8 mouse cellular contexts compared by ENCODE assay signal in the genomic region with DNA sequence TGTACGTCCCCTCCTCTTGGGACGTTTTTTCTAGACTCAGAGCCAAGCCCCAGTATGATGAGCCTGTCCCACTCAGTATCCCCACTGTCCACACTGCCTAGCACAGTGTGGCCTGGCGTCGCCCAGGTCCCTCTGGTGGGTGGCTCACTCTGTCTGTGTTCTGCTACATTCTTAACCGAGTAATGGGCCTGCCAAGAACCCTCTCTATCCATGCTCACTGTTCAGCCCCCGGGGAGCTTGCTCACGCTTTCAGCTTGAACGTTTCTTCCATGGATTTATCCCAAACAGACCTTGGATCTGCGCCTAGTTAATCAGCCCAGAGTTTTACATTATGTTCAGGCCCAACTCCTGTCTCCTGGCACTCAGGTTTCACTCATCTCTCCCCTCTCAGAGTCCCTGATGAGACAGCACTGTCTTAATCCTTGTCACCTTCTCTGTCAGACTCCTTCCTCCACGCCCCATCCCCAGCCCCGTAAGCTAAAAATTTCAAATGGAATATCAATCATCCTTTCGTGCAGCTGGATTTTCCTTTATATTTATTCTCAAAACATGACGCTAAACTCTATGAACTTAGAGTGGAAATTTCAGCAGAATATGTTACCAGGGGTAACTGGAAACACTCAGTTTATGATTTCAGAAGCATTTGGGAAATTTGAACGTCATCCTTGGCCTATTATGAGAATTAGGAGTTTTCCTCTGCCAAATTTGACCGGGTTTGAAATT.
DNase-seq lines count a peak whose midpoint lies in the region; ATAC-seq and TF ChIP-seq lines count a peak whose summit lies in the region.

No protein-coding gene starts in this region.

- TF ChIP-seq CTCF in lung, embryonic 14.5 days (IDR thresholded peaks at IDR 0.05; ENCODE audit: low read depth), result no peak
- TF ChIP-seq CTCF in lung, adult 2 months (IDR thresholded peaks at IDR 0.05; ENCODE audit: insufficient read depth, low read length), result no peak

- H3K9me3 ChIP-seq in lung, embryonic 14.5 days (ENCODE audit: low read depth, low read length), result no peaks in the 10 kb centered on the region
- no peaks in the 10 kb centered on the region for H3K9me3 ChIP-seq in embryonic facial prominence, embryonic 14.5 days (ENCODE audit: control insufficient read depth, low read length)
- H3K9me3 ChIP-seq in heart, embryonic 13.5 days, result no peaks in the 10 kb centered on the region
- no peaks in the 10 kb centered on the region for H3K9me3 ChIP-seq in midbrain, embryonic 11.5 days (ENCODE audit: control insufficient read depth, low read length)

- H3K9ac ChIP-seq in lung, embryonic 14.5 days, result no peak overlapping the region
- no peak overlapping the region for H3K9ac ChIP-seq in embryonic facial prominence, embryonic 14.5 days (ENCODE audit: low read depth, low read length)
- no peak overlapping the region for H3K9ac ChIP-seq in heart, embryonic 13.5 days
- H3K9ac ChIP-seq in midbrain, embryonic 11.5 days (ENCODE audit: low read length), result peak overlapping the region; percentile 52

- peaks cover 3% of the 10 kb centered on the region; the same call in 1 of the 2 replicates for H3K36me3 ChIP-seq in lung, embryonic 14.5 days (ENCODE audit: insufficient read depth)
- no peaks in the 10 kb centered on the region for H3K36me3 ChIP-seq in embryonic facial prominence, embryonic 14.5 days (ENCODE audit: control insufficient read depth, insufficient read depth, low read length)
- H3K36me3 ChIP-seq in heart, embryonic 13.5 days, result peaks cover 14% of the 10 kb centered on the region
- H3K36me3 ChIP-seq in midbrain, embryonic 11.5 days (ENCODE audit: control insufficient read depth, insufficient read depth, low read length), result no peaks in the 10 kb centered on the region

- 49% methylated on average over 15 of the region's 15 CpGs for WGBS in lung, embryonic 14.5 days
- 58% methylated on average over 15 of the region's 15 CpGs for WGBS in lung, adult 2 months
- WGBS in embryonic facial prominence, embryonic 14.5 days, result 33% methylated on average over 15 of the region's 15 CpGs
- 70% methylated on average over 15 of the region's 15 CpGs for WGBS in heart, embryonic 13.5 days
- WGBS in midbrain, embryonic 11.5 days, result 75% methylated on average over 15 of the region's 15 CpGs

- DNase-seq in lung, embryonic 14.5 days, result peak; percentile 78
- DNase-seq in lung, adult 2 months, result no peak
- peak; percentile 95 for DNase-seq in embryonic facial prominence, embryonic 14.5 days (ENCODE audit: low spot score)
- DNase-seq in midbrain, embryonic 11.5 days (ENCODE audit: low spot score, missing footprints), result no peak
- DNase-seq in ovary, postnatal 14 days (ENCODE audit: low spot score), result no peak
- no peak for DNase-seq in spleen, adult 12 weeks (ENCODE audit: low spot score)
- no peak for DNase-seq in spleen, postnatal 14 days (ENCODE audit: low spot score in 2 of 2)

- H3K4me2 ChIP-seq in lung, embryonic 14.5 days, result no peak overlapping the region
- no peak overlapping the region for H3K4me2 ChIP-seq in embryonic facial prominence, embryonic 14.5 days (ENCODE audit: low read depth, low read length)
- H3K4me2 ChIP-seq in heart, embryonic 13.5 days, result no peak overlapping the region
- no peak overlapping the region for H3K4me2 ChIP-seq in midbrain, embryonic 11.5 days

- no peak overlapping the region for H3K4me3 ChIP-seq in lung, embryonic 14.5 days (ENCODE audit: low read depth, low read length)
- no peak overlapping the region for H3K4me3 ChIP-seq in lung, adult 2 months (replicated peaks; ENCODE audit: extremely low read depth, low read depth, low read length)
- H3K4me3 ChIP-seq in embryonic facial prominence, embryonic 14.5 days (ENCODE audit: low read depth, low read length), result no peak overlapping the region
- H3K4me3 ChIP-seq in heart, embryonic 13.5 days, result no peak overlapping the region
- no peak overlapping the region for H3K4me3 ChIP-seq in midbrain, embryonic 11.5 days (ENCODE audit: low read depth, low read length)

- H3K4me1 ChIP-seq in lung, embryonic 14.5 days (ENCODE audit: insufficient read depth), result peaks cover 27% of the 10 kb centered on the region
- no peaks in the 10 kb centered on the region for H3K4me1 ChIP-seq in lung, adult 2 months (ENCODE audit: control insufficient read depth, insufficient read depth, low read length)
- H3K4me1 ChIP-seq in embryonic facial prominence, embryonic 14.5 days (ENCODE audit: control insufficient read depth, insufficient read depth, low read length), result peaks cover 57% of the 10 kb centered on the region
- peaks cover 48% of the 10 kb centered on the region for H3K4me1 ChIP-seq in heart, embryonic 13.5 days
- H3K4me1 ChIP-seq in midbrain, embryonic 11.5 days (ENCODE audit: control insufficient read depth, insufficient read depth, low read length), result peaks cover 40% of the 10 kb centered on the region

- peak overlapping the region; percentile 87 for H3K27ac ChIP-seq in lung, embryonic 14.5 days (ENCODE audit: low read depth)
- H3K27ac ChIP-seq in embryonic facial prominence, embryonic 14.5 days (replicated peaks; ENCODE audit: low read depth, low read length), result peak overlapping the region; percentile 87
- 0 out of 2 replicates have a peak overlapping the region, but pooled peaks have one; percentile 42 for H3K27ac ChIP-seq in heart, embryonic 13.5 days (replicated peaks)
- H3K27ac ChIP-seq in midbrain, embryonic 11.5 days (ENCODE audit: low read depth, low read length), result peak overlapping the region; percentile 94

- no peak for TF ChIP-seq POLR2A in lung, adult 2 months (IDR thresholded peaks at IDR 0.05; ENCODE audit: borderline replicate concordance, extremely low read depth, low read depth, low read length)

- peak; percentile 45; the same call in 1 of the 2 replicates for ATAC-seq in lung, embryonic 14.5 days (ENCODE audit: insufficient read depth)
- ATAC-seq in embryonic facial prominence, embryonic 14.5 days (ENCODE audit: low read depth), result peak; percentile 54
- ATAC-seq in heart, embryonic 13.5 days (ENCODE audit: extremely low read depth, insufficient number of reproducible peaks, low FRiP score, low TSS enrichment), result no peak; the same call in 1 of the 2 replicates
- ATAC-seq in midbrain, embryonic 11.5 days (ENCODE audit: low FRiP score), result no peak

- no peaks in the 10 kb centered on the region for H3K27me3 ChIP-seq in lung, embryonic 14.5 days (ENCODE audit: insufficient read depth, low read length)
- no peaks in the 10 kb centered on the region for H3K27me3 ChIP-seq in embryonic facial prominence, embryonic 14.5 days (replicated peaks; ENCODE audit: control insufficient read depth, insufficient read depth, low read length)
- no peaks in the 10 kb centered on the region for H3K27me3 ChIP-seq in heart, embryonic 13.5 days (replicated peaks)
- no peaks in the 10 kb centered on the region for H3K27me3 ChIP-seq in midbrain, embryonic 11.5 days (ENCODE audit: control insufficient read depth, insufficient read depth, low read length)

Comparison
In these comparisons a context has a peak if more than half of its experiments do, and no peak if none do; other contexts are left out.
1. DNase-seq: peak in lung, embryonic 14.5 days (single experiment) and embryonic facial prominence, embryonic 14.5 days (single experiment); none in lung, adult 2 months (single experiment), midbrain, embryonic 11.5 days (single experiment), ovary, postnatal 14 days (single experiment), spleen, adult 12 weeks (single experiment) and spleen, postnatal 14 days (0 of 2).
2. ATAC-seq: peak in lung, embryonic 14.5 days (single experiment) and embryonic facial prominence, embryonic 14.5 days (single experiment); none in heart, embryonic 13.5 days (single experiment) and midbrain, embryonic 11.5 days (single experiment).
3. H3K27ac ChIP-seq: peak in every context shown above with its lines; median percentile 94 in midbrain, embryonic 11.5 days; 87 in lung, embryonic 14.5 days; 87 in embryonic facial prominence, embryonic 14.5 days; 42 in heart, embryonic 13.5 days.